Mouse (Mus musculus) left cerebral cortex, adult 2 months (tissue): ENCODE results near the gene Rplp0. TPM values are rescaled to one million over a fixed set of nuclear protein-coding genes. Genes with fewer than 3 reads are reported as not detected.
A peak's percentile ranks its signal among the peaks of the same experiment; 100 is the strongest.

ENCODE experiments used
- DNase-seq, 2 experiments: peaks; one replicate each; pipeline ENCODE4 v3.0.0; 2021 to 2022; ENCODE audit warnings: low spot score in 2 of 2, mixed read lengths in 1 of 2; ENCODE audit errors: extremely low spot score in 1 of 2
- H3K27ac ChIP-seq: fragments of 200-600 bp; 2 replicates; pipeline ENCODE4 v1.8.1; 2022
- H3K4me3 ChIP-seq: fragments of 200-600 bp; 2 replicates; pipeline ENCODE4 v1.8.1; 2022
- CTCF ChIP-seq: fragments of 200-600 bp; IDR thresholded peaks from 2 replicates; pipeline ENCODE4 v1.8.1; 2022; ENCODE audit warnings: antibody characterized with exemption, mild to moderate bottlenecking, moderate library complexity
- intact Hi-C: fragments of 180-260 bp; cut with DNase I; formaldehyde crosslinking; loops from one replicate; pipeline ENCODE4 v1.15.1; 2025
- total RNA-seq, 2 experiments: library from RNA; stranded (reverse); gene quantifications; 2 replicates each; pipeline ENCODE4 v1.2.3; 2021

The Rplp0 gene
- total RNA-seq, 2 experiments from 2014 or later = 183 to 187 TPM

- peak; percentile 60 to 74 for DNase-seq
- Histone ChIP-seq H3K4me3 (no peak overlapping the region), H3K27ac (no peak overlapping the region)
- intact Hi-C loops = loop anchor here (5.0 kb wide), 1 partner anchor 49 kb away; the partner anchor contains the start of gene Pxn
- peak; percentile 99 for TF ChIP-seq CTCF
Observed at GRCm38 (mm10) chr5:115556217-115556616, 3.0 kb upstream of the Rplp0 start.

- no peak for DNase-seq
- intact Hi-C loops = loop anchor here (5.0 kb wide), 1 partner anchor 51 kb away; the partner anchor contains the start of gene Pxn
- TF ChIP-seq CTCF = no peak
Observed at GRCm38 (mm10) chr5:115558182-115558794, 979 bp upstream of the Rplp0 start.

GRCm38 (mm10) chr5:115560336-115560905 is 1.2 kb downstream of the Rplp0 start:
- DNase-seq = no peak
- Histone ChIP-seq H3K4me3 (peak overlapping the region; percentile 88), H3K27ac (no peak overlapping the region)
- TF ChIP-seq CTCF = no peak
- intact Hi-C loops = no loop called here

More at GRCm38 (mm10) chr5:115558182-115558794, 979 bp upstream of the Rplp0 start:
- Histone ChIP-seq H3K27ac (no peak overlapping the region), H3K4me3 (no peak overlapping the region)

GRCm38 (mm10) chr5:115563771-115564585 is 4.7 kb downstream of the Rplp0 start:
- no peak for TF ChIP-seq CTCF
- peak overlapping the region; percentile 70 for H3K4me3 ChIP-seq
- H3K27ac ChIP-seq = no peak overlapping the region
- DNase-seq = no peak
- intact Hi-C loops = no loop called here

- H3K4me3 ChIP-seq = peak within 1 kb of the TSS; percentile 70
- intact Hi-C loops = no loop called here
- peak within 1 kb of the TSS; percentile 91 for H3K27ac ChIP-seq
- DNase-seq = peak; percentile 75 to 81
- TF ChIP-seq CTCF = peak; percentile 42
Observed at GRCm38 (mm10) chr5:115564737-115565393, 5.6 kb downstream of the Rplp0 start, which contains the start of gene Gcn1l1. Gcn1l1 (plus strand) TSS chr5:115565254.

GRCm38 (mm10) chr5:115565403-115565802 is 6.1 kb downstream of the Rplp0 start:
- DNase-seq = no peak
- H3K4me3 ChIP-seq = peak overlapping the region; percentile 70
- no peak for TF ChIP-seq CTCF
- intact Hi-C loops = no loop called here
- peak overlapping the region; percentile 60 for H3K27ac ChIP-seq

- TF ChIP-seq CTCF = no peak
- no peak for DNase-seq
- intact Hi-C loops = no loop called here
- Histone ChIP-seq H3K27ac (no peak overlapping the region), H3K4me3 (no peak overlapping the region)
Observed at GRCm38 (mm10) chr5:115568681-115569080, 9.4 kb downstream of the Rplp0 start.

GRCm38 (mm10) chr5:115569308-115569707 is 10.0 kb downstream of the Rplp0 start:
- intact Hi-C loops = no loop called here
- no peak for DNase-seq
- no peak overlapping the region for H3K27ac ChIP-seq
- TF ChIP-seq CTCF = no peak
- H3K4me3 ChIP-seq = no peak overlapping the region

GRCm38 (mm10) chr5:115569721-115570120 is 10.5 kb downstream of the Rplp0 start:
- Histone ChIP-seq H3K27ac (no peak overlapping the region), H3K4me3 (no peak overlapping the region)
- no peak for DNase-seq
- intact Hi-C loops = loop anchor here (5.0 to 10.0 kb wide), 2 partner anchors 43 to 155 kb away; no protein-coding TSS in a partner anchor
- no peak for TF ChIP-seq CTCF

GRCm38 (mm10) chr5:115571086-115571485 is 11.8 kb downstream of the Rplp0 start:
- intact Hi-C loops = loop anchor here (5.0 to 10.0 kb wide), 2 partner anchors 41 to 154 kb away; no protein-coding TSS in a partner anchor
- Histone ChIP-seq H3K27ac (no peak overlapping the region), H3K4me3 (no peak overlapping the region)
- no peak for TF ChIP-seq CTCF
- peak; percentile 54 to 73 for DNase-seq
